Mouse (Mus musculus) urinary bladder, adult 18-20 months (tissue): Measurements from ENCODE around the gene Ldhc.
"Not testable (repeated sequence)": the region's sequence is repeated elsewhere in the genome, so short reads cannot be mapped to it uniquely, and the experiment has no call there.

Experiments
- DNase-seq, 2 experiments: peaks; one replicate each; pipeline ENCODE4 v3.0.0; 2022; ENCODE audit warnings: low spot score in 2 of 2, mixed read lengths in 2 of 2

Ldhc gene

DNA sequence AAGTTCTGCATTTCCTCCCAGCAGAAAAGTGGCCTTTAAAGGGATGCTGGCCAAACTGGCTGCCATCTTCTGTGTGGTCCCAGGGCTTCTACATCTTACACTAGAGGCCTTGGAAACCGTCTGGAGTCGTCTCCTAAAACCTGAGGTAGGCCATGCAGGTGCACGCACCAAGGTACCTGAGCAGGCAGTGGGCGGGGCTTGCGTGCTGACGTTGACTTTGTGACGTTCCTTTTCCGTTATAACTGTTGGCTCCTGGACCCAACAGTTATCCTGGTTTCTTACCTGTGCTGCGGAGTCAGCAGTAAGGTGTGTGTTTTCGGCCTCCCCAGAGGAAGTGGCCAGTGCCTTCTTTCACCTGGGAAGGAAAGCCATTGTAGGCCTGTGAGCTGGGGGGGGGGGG, at the start of gene Ldhc:
TSS of gene Ldhc (plus strand) at position 208 of the 400 bp plus-strand sequence.
- DNase-seq: no peak

DNA sequence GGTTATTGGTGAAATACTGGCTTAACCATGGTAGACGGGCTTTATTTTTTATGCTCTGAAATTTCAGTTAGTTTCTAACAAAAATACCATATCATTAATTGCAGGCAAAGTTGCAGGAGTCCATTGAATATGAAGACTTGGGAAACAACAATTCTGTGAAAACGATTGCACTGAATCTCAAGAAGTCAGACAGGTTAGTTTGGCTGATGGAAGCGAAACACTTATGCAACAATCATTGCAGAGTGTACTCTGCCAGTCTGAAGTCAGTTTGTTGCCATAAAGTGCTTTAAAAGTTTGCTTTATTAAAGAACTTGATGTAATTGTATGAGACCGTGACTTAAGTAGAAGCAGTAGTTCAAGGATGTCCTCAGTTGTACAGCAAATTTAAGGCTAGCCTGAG, 47.0 kb upstream of the Ldhc start:
- no peak for DNase-seq

DNA sequence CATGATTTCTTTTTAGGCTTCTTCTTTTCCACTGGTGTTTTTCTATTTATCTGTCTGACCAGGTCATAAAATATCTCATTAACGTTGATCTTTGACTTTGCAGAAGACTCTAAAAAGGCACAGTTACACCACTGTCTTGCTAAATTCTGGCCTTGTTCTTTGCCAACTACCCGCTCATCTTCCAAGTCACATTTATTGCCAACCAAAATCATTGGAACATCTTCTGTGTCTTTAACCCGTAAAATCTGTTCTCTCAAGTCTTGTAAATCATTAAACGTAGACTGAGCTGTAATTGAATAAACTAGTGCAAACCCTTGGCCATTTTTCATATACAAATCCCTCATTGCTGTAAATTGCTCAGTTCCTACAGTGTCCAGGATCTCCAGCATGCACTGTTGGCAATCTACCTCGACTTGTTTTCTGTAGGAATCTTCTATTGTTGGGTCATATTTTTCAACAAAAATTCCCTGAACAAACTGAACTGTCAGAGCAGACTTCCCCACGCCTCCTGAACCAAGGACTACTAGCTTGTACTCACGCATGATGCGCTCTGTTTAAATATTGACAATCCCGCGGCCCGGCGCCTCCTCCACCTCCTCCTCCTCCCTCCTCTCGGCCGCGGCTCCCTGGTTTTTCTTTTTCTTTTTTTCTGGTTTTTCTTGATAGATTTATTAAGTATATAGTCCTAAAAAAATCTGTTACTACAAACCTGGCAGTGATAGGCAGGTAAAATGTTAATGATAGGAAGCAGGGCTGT, 39.9 kb upstream of the Ldhc start:
- not testable (repeated sequence) for DNase-seq

DNA sequence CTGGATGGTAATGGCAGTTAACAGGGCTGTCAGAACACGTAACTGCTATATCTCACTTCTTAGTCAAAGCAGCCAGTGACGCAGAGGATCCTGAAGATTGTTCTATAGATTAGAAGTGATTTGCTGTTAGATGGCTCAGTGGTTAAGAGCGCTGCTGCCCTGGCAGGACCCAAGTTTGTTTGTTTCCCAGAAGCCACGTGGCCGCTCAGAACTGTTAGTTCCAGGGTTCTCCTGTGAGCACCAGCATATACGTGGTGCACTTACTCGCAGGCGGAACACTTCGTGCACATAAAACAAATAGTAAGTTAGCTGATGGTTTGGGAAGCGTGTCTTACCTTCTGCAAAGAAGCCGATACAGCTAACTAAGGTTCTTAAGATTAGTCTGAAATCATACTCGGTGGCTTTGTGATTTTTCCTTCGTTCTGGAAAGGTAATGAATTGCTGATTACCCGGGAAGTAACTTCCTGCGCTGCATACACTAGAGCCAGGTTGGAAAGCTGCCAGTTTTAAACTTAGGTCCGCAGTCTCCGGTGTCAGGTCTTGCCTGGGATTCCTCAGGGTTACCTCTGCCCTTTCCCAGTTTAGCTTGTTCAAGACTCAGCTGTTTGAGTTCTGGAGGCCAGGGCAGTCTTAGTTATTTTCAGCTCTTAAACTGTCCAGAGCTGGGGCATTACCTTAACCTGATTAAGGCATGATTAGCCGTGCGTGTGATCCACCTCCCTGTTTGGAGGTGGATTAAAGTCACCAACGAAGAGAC, 33.8 kb upstream of the Ldhc start:
- DNase-seq: no peak

DNA sequence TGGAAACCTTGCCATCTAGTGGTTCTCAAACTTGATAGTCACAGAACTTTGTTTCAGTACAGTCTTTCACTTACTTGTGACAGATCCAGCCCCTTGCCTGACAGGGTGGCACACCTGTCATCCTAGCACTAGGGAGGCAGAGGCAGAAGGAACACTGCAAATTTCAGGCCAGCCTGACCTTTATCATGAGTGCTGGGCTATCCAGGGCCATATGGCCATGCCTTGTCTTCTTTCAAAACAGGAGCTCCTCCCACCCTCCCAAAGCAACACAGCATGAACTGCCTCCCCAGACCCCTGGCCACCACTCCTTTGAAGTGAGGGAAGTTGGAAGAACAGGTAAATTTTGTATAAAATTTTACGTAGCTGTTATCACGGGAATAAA, 33.2 kb upstream of the Ldhc start:
- DNase-seq: no peak

DNA sequence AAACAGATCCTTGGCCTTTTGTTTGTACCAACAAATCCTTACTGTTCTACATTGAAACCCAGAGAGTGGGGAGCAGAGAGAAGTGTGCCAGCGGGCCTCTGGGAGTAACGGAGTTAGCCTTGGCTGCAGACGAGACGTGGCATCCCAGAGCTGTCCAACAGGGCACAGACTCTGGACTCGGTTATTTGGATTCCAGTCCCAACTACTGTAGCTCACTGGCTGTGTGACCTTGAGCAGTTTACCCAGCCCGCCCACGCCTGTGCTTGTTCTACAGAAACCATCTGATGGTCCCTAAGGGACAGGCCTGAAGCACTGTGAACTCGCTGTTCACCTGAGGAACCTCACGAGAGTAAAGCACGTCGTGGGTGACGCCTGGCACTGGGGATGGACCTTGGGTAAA, 31.1 kb upstream of the Ldhc start:
- DNase-seq: no peak

DNA sequence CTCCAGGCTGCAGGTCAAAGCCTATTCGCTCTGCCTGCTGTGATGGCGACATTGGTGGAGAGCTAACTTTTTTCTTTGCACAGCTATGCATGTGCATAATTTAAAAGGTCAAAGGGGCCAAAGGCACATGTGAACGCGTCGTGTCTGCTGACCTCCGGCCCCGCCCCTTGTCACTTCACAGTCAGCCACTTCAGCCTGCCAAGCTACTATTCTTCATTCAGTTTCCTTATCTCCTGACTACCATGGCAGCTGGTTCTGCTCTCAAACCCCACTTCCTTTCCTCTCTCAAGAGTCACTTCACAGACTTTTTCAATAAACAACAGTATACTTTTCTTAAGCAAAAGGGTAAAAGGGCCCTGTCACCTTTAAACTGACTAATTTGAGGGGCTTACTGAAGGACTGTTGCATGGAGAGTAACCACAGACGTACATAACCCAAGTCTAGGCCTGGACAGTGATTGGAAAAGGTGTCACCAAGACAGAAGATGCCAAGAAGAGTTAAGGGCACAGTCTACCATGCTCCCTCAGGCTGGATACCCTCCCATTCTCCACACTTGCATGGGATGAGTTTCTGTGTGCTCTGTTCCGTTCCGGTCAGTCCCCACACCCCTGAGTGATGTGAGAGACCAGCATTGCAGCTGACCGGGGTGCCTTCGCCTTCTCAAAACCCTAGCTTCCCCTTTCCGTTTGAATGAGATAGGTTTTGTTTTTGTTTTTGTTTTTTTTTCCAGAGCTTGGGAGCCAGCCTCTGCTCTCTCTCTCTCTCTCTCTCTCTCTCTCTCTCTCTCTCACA, 30.0 kb upstream of the Ldhc start:
- DNase-seq: no peak

DNA sequence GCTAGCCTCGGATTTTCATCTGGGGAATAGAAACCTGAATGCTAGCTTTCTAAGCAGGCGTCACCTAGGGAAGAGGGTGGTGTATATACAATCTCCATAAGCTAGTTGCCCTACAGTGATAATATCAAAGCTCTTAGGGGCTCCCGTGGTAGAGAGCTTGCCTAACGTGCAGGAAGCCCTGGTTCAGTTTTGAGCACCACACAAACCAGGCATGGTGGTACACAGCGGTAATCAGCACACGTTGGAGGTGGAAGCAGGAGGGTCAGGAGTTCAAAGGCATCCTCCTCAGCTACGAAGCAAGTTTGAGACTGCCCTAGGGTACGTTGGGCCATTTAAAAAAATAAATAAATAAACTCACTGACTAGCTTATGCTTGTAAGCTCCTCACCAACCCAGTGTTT, 29.3 kb upstream of the Ldhc start:
- DNase-seq: no peak

DNA sequence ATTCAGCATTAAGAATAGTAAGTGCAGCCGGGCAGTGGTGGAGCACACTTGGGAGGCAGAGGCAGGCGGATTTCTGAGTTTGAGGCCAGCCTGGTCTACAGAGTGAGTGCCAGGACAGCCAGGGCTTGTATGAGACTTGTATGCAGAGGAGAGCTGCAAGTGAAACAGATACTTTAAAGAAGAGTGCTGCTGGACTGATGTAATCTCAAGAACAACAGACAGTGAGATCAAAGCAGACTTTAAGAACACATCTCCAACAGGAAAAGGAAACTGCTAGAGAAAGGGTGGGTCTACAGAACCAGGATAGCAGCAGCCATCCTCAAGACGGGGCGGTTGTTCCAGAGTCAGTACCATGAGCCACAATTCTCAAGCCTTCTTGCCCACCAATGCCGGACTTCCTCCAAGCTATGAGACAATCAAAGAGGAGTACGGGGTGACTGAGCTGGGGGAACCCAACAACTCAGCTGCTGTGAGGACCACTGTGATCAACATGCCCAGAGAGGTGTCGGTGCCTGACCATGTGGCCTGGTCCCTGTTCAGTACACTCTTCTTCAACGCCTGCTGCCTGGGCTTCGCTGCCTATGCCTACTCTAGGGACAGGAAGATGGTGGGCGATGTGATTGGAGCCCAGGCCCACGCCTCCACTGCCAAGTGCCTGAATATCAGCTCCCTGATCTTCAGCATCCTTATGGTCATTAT, 28.7 kb upstream of the Ldhc start:
- not testable (repeated sequence) for DNase-seq

DNA sequence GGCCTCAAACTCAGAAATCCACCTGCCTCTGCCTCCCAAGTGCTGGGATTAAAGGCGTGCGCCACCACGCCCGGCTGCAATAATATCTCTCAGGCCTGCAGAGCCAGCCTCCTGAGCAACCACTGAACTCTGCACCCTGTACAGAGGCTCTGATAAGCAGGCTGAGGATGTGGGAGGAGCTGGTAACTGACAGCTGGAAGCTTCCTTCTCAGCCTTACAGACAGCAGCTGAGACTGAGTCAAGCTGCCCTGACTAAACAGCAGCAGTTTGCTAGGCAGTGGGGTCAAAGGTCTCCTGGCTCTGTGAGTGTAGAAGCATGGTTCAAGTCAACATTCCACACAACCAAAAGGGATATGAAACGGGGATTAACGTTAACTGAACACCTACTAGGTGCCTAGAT, 27.7 kb upstream of the Ldhc start:
- no peak for DNase-seq

DNA sequence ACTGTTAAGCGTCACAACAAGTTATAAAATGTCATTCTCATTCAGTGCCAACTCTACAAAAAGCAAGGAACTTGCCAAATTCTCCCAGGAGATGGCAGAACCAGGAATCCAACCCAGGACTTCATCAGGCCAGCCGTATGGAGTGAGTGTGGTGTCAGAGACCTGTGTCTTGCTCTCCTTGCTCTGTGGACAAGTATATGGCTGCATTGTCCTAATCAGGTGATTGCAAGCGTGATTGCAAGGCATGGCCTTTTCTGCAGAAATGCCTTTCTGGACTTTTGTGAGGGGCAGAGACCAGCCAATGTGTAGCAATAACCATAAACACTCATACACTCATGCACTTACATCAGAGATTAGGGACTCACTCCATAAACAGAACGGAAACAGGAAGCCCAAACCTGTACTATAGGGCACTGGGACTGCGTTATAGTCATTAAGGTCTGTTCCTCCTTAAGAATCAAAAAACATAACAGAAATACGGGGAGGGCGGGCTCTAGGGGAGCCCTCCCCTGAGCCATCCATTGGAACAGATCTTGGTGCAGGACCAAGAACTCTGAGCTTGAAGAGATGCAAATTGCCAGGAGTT, 27.2 kb upstream of the Ldhc start:
- no peak for DNase-seq

DNA sequence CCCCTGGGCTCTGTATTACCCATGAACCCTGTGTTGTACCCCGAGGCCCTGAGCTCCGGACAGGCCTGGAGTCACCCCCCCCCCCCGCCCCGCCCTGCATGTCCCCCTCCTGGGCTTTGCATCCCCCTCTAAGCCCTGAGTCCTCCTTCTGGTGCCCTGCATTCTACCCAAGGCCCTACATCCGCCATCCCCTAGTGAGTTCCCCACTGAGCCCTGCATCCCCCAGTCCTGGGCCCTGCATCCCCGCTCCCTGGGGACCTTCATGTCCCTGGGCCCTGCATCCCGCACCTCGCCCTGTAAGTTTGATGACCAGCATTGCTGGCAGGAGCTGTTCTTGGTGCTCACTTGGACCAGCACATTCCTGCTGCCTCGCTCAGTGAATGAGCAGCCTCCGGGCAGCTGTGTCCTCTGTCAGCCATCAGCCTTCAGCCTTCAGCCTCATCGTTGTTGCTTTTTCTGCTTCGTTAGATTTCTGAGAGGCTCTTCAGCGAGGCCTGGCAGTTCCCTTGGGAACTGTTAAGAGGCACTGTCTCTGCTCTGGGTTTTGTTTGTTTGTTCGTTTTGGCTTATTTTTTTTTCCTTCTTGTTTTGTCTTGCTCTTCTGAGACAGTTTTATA, 25.9 kb upstream of the Ldhc start:
- no peak for DNase-seq

DNA sequence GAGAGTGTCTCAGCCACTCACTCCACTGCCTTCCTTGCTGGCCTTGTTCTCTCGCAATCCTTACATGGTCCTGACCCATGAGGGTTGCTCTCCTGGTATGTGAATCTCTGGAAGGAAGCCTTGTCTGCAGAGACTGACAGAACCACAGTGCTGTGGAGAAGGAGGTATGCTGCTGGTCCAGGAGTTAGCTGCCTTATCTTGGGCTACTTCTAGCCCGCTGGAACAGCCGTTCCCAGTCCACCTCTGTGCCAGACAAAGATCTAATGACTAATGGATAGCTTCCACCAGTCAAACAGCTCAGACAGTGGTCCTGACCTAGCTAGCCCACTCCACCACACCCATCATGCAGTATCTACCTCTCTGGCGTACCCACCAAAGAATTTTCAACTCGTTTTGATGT, 24.6 kb upstream of the Ldhc start:
- DNase-seq: no peak

DNA sequence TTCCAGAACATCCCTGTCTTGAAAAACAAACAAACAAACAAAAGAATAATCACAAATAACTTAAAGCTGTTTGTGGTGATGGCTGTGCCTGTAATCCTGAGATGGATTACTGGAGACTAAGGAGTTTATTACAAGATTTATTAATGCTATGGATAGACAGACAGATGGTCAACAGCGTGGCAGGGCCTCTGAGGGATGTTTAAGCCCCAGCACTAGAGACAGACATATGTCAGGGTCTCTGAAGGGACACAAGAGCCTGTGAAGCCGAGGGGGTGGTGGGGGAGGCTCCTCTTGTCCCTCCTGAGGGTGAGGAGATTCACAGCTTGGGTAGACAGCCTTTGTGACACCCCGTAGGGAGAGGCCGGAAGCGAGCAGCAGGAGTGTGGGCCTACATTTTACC, 23.9 kb upstream of the Ldhc start:
- DNase-seq: no peak

DNA sequence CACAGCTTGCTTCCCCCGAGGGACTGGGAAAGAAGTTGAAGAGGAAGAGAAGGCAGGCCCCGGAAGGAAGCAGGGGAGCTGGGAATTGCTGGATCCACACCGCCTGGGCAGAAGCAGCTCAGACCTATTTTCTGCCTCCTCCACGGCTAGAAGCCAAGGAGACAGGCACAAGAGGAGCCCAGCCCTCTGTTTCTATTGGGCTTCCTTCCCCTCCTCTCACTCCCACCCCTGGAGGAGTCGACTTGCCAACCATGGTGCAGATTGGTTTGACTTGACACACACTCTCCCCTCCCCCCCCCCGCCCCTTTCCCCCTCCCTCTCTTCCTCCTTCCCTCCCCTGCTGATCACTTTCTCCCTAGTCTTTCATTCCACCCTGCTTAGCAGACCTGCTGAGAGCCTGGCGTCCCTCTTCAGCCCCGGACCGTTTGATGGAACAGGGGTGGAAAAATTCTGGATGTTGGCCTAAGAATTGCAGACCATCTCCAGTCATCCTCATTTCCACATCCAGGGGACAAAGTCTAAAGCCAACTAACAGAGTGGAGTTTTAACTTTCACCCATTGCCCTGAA, 22.8 kb upstream of the Ldhc start:
- peak in 1 of 2 experiments; percentile 19 for DNase-seq

DNA sequence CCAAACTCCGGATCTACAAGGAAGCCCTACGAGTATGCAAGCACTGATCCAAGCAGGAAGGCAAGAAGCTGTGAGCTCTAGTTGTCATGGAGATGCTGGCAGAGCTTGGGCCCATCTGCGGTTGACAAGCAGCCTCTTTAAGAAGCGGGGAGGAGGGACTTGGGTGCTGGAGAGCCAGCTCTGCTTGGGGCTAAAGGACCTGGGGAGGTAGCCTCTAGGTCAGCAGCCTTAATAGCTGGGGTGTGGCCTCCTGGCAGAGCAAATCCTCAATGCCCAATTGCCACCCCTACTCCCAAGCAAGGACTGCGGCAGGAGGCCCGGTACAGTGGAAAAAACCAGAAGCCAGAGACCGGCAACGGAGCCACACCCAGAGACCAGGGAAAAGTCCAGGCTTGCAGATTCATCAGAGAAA, 22.1 kb upstream of the Ldhc start:
- DNase-seq: peak; percentile 61 to 70

DNA sequence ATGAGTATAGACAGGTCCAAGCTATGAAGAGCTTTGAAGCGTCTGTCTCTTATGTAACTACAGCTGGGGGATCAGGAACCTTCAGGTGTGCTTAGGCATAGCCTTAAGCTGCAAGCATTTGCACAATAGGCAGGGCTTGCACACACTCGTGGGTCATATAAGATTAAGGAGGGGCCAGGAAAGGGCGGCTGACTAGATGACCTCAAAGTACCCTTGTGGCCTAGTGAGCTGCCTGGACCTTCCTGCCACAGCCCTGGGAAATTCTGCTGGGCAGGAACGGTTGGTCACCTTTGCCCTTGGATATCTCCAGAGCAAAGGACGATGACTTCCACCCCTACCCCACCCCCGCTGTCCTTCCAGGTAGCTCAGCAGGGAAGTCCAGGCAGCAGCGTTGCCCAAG, 21.6 kb upstream of the Ldhc start:
- DNase-seq: peak; percentile 39 to 40

DNA sequence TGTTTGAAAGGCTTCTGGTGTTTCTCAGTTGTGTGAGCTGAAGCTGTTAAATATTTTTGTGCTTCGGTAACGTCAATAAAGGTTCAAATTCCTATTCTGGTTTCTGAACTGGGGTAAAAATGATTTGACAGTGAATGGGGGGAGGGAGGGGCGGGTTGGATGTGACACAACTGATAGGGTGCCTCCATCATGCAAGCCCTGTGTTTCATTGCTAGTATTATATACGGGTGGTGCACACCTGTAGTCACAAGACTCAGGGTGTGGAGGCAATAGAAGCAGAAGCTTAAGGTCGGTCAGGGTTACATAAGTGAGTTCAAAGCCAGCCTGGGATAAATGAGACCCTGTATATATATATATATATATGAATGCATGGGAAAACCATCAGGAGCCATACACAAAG, 21.1 kb upstream of the Ldhc start:
- DNase-seq: no peak

DNA sequence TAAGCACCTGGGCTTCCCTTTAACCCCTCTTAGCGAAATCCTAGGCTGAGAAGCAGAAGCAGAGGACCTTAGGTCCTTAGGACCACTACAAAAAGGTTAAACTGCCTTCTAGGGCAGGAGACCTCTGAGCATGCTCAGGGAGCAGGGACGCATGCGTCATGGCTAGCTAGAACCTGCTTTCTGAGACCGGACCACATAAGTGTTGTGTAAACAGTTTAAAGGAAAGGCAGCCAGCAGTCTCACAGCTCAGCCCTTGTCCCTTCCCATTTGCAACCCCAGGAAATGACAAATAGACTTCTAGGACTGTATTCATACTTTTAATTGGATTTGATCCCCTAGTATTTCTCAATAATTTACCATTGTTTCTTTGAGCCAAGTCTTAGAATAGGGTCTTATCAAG, 20.7 kb upstream of the Ldhc start:
- peak; percentile 31 to 38 for DNase-seq

DNA sequence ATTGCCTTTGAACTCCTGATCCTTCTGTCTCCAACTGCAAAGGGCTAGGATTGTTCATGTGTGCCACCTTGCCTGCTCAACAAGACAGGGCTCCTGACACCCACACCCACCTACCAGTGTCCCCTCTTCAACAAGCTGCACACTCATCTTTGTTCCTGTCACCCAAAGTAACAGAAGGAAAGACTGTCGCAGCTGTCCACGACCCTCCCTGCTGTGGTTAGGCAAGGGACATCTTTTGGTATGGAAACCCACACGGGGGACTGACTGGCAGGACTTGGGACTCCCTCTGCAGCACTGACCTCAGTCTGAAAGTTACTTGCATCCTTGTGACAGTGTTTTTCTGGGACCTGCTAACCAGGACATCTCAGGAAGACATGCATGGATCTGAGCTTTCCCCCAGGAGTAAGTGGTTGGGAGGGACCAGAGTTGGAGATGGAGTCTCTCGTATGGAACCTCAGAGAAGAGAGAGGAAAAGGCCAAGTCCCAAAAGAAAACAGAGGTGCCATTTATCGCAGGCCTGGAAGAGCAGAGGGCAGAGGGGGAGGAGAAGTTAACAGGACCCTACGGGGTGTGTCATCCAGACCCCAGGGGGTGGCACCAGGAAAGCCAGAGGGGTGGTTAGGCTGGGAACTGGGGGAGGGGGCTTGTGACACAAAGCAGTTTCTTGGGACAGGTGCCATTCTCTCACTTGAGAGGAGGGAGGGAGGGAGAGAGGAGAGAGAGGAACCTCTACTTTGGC, 20.0 kb upstream of the Ldhc start, which contains the start of gene Ldha:
TSS of gene Ldha (plus strand) at position 689 of the 739 bp plus-strand sequence.
- no peak for DNase-seq
